Mouse (Mus musculus): ENCODE results near the gene Galnt13.
A peak's percentile ranks its signal among the peaks of the same experiment; 100 is the strongest.
"Not testable (repeated sequence)": the region's sequence is repeated elsewhere in the genome, so short reads cannot be mapped to it uniquely, and the experiment has no call there.

The Galnt13 gene

DNA sequence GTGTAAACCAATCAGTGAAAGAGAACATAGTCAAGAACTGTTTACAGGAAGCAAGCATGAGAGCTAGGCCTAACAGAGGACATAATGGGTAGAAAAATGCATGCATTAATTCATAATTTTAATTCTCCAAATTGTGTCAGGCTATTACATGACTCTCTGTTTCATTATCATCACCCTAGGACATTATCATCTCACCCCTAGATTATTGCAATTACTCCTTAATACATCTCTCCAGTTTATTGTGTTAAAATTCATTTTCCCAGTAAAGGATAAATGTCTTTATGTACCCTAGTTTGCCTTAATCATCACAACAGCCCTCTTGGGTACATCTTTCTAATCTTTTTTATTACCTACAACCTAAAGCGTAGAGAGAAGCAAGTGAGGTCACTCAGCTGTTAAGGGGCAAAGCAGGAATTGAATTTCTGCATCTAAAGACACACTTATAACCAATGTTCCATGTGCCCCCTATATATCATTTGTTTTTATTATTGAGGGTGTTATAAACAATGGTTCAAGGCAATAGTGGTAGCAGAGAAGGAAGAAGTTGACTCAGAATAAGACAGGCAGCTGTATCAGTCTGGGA, 479.1 kb downstream of the Galnt13 start:
- DNase-seq (ENCODE audit: low spot score) = no peak

- DNase-seq (ENCODE audit: low spot score) = no peak
Measured at GRCm38 (mm10) chr2:54936369-54936768, 500.3 kb downstream of the Galnt13 start.

- no peak for DNase-seq (ENCODE audit: low spot score)
Measured at GRCm38 (mm10) chr2:54937306-54937705, 501.2 kb downstream of the Galnt13 start.

DNA sequence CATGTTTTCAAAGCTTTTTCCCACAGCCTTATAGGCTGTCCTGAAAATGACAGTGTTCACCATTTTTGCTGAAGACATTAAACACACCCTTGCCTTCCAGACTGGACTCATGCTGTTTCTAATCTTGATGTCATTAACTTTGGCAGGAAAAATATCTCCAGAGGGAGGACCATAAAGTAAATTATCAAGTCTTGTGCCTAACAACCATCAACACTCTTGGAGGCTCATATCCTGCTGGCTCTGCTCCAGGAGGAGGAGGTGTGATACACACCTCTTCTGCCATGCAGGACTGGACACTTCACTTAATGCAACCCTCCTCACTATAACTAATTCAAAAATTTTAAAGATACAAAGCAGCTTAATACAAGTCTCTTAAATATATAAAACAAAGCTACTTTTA, 502.0 kb downstream of the Galnt13 start:
- DNase-seq (ENCODE audit: low spot score) = no peak

DNA sequence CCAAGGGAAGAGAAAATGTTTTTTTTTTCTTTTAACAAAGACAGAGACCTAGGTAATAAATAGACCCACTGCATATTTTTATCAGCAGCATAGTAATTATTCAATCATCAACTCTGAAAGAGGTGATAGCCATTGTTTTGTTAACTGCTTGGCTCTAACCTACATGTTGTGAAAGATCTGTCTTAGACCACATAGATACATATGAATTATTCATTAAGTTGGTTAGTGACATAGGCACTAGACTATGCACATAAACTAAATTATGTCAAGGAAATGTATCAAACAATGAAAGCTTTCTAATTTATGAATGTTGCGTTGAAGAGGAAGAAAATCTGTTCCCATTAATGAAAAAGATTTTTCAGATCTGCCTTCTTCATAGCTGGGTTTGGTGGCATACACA, 507.3 kb downstream of the Galnt13 start:
- DNase-seq (ENCODE audit: low spot score) = no peak

DNA sequence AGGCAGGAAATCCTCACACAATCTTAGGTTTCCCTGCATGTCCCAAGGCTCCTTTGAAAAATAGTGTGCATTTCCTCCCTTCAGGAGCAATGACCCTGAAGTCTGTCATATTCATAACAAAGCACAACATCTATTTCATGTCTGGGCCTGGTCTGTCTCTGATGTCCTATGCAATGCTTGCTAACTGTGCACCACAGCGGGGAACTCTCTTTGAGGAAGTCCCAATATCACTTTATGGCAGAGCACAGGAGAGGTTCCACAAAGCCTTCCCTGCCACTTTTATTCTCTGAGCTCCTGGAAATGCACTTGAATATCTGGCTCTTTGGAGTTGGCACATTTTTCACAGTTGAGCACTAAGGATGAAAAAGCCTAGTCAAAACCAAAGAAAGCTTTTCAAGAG, 547.7 kb downstream of the Galnt13 start:
- no peak for DNase-seq (ENCODE audit: low spot score)

DNA sequence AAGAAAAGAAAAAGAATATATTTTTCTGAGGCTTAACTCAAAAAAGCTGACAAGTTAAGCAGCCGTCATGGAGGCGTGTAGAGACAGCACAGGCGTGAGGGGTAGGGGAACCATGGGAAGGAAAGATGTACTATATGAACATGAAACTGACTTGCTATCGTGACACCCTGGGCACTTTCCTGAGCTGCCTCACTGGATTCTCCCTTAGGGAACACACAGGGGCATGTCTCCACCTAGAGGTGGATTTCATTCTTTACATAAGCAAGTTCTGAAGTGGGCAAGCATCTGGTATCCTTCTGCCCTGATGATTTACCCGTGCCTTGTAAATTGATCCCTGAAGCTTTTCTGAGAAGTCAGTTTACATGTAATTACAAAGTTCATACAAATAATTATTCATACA, 586.4 kb downstream of the Galnt13 start:
- not testable (repeated sequence) for DNase-seq (ENCODE audit: low spot score)

DNA sequence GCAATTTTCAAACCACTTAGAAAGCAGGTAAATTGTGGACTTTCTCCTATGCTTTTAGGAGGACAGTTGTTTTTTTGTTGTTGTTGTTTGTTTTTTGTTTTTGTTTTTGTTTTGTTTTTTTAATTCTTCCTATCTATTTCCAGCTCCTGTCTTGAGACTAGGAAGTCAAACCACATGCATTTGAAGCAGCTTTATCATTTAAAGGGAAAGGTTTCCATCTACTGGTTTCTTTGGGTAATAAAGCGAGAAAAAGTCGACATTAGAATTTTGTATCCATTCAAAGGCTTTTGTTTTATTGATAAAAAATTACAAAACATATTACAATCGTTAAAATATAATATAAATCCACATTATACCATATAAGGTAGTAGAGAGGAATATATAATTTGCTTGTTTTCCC, 598.5 kb downstream of the Galnt13 start:
- DNase-seq (ENCODE audit: low spot score) = no peak

GRCm38 (mm10) chr2:55065469-55066315, 629.6 kb downstream of the Galnt13 start:
- no peak for DNase-seq (ENCODE audit: low spot score)

DNA sequence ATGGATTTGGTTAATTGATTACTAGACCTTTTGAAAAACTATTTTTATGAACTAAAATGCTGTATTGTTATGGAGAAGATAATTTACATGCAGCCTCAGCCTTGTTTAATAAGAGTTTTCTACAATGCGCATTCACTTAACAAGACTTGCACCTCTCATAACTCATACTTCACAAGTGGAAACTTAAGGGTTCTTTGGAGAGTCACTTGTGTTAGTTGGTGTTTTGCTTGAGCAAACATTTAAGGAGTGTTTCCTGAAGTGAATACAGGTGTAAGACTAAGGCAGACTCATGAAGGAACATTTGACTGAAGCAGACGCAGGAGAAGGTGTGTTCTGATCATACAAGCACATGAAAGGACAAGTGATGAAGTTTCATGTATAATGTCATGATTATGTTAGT, 649.5 kb downstream of the Galnt13 start:
- no peak for DNase-seq (ENCODE audit: low spot score)

DNA sequence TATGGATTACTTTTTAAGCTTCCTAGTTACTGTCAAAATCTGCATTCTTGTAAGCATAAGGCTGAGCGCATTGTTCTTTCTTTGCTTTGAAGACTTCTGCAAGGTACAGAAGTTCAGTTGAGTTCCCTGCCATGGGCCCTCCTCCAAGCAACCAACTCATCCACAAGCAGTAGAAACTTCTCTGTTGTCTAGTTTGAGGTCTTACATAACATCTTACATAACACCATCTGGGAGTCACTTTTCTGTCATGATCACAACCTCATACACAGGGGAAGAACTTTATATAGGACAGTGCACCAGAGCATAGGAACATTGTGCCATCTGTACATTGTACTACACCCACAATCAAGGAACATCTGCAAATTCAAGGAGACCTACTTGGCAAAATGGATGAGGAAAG, 651.9 kb downstream of the Galnt13 start:
- DNase-seq (ENCODE audit: low spot score) = no peak

DNA sequence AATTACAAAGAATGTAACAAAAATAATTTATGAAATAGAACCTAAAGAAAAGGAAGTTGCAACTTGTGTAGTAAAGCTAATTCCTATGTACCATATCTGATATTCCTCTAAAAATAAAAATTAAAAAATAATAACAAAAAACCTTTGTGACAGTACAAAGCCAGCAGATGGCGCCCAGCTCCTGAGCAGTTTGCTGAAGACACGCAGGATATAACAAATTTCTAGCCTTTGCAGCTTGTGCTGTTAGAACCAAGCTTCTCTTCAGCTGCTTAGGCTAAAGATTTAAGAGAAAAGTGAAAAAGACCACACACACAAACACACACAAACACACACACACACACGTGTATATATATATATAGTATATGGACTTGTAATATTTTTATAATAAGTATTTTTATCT, 654.2 kb downstream of the Galnt13 start:
- DNase-seq (ENCODE audit: low spot score) = peak; percentile 3

GRCm38 (mm10) chr2:55091495-55091894, 655.4 kb downstream of the Galnt13 start:
- no peak for DNase-seq (ENCODE audit: low spot score)

GRCm38 (mm10) chr2:55099100-55099499, 663.0 kb downstream of the Galnt13 start:
- DNase-seq (ENCODE audit: low spot score) = no peak

DNA sequence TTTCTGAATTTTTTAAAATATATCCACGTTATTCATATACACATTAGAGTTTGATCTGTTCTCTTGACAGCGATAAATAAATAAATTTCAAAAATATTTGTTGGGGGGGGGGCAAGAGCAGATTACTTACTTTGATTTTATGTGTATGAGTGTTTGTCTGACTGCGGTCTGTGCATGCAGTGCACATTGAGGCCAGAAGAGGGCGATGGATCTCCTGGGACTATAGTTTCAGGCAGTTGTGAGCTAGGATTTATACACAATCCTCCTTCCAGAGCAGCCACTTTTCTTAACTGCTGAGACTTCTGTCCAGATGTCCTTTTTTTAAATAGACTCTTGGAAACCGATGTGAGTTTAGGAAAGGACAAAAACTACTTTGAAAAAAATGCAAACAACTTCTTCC, 665.2 kb downstream of the Galnt13 start:
- no peak for DNase-seq (ENCODE audit: low spot score)

- DNase-seq (ENCODE audit: low spot score) = no peak
Measured at GRCm38 (mm10) chr2:55103521-55103920, 667.4 kb downstream of the Galnt13 start.

GRCm38 (mm10) chr2:55107828-55108227, 671.7 kb downstream of the Galnt13 start:
- no peak for DNase-seq (ENCODE audit: low spot score)

DNA sequence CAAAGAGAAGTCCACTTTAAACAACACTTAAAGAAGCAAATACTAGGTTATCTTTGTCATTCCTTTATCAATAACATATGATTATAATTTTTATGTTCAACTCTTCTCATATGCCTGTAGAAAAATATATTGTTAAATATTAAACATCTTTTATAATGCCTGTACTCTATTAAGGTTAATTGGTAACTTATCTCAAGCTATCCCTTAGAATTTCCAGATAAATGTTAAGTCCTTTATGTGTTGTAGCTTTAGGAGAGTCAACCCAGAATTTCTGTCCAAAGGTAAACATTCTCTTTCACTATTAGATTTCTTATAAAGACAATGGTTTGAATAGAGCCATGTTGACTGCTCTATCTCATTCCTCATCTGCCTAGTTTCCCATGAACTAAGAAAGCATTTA, 717.0 kb downstream of the Galnt13 start:
- no peak for DNase-seq (ENCODE audit: low spot score)

GRCm38 (mm10) chr2:55164781-55165180, 728.7 kb downstream of the Galnt13 start:
- DNase-seq (ENCODE audit: low spot score) = no peak
